Mouse (Mus musculus): ENCODE measurements around the gene 1700122O11Rik. TPM values are rescaled to one million over a fixed set of nuclear protein-coding genes. Genes with fewer than 3 reads are reported as not detected.
A peak's percentile ranks its signal among the peaks of the same experiment; 100 is the strongest.

1700122O11Rik gene
- polyA plus RNA-seq, 1 experiment from 2014 or later: not detected

DNA sequence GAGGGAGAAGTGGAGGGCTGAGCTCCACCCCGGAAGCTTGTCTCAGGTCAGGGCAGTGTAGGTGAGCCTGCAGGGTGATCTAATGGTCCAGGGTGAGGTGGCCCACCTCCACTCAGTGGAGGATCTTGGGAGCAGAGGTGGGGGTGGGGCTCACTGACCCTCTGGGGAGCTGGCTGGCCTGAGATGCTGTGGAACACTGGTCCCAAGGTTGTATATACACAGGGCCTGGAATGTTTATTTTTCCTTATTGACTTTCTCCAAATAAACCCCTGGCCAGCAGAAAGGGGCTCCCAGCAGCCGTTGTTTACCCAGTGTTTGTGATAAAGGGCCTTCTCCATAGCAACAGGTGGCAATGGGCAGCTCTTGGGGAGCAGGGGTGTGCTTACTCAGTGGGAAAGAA, 18.5 kb downstream of the 1700122O11Rik start:
- Histone ChIP-seq H3K9me3 (no peaks in the 10 kb centered on the region), H3K27ac (no peak overlapping the region), H3K36me3 (no peaks in the 10 kb centered on the region), H3K4me2 (replicated peaks) (no peak overlapping the region), H3K27me3 (replicated peaks) (0 out of 2 replicates have a peak, but pooled peaks cover 3% of the 10 kb centered on the region), H3K9ac (no peak overlapping the region), H3K4me3 (no peak overlapping the region), H3K4me1 (peaks cover 24% of the 10 kb centered on the region)
- WGBS: 35% methylated on average over 2 of the region's 2 CpGs
- no peak for ATAC-seq (ENCODE audit: low FRiP score, low read depth)

- Histone ChIP-seq H3K27ac (no peak overlapping the region), H3K9me3 (no peaks in the 10 kb centered on the region), H3K4me3 (no peak overlapping the region), H3K4me2 (replicated peaks) (no peak overlapping the region), H3K4me1 (peaks cover 11% of the 10 kb centered on the region), H3K36me3 (no peaks in the 10 kb centered on the region), H3K9ac (no peak overlapping the region), H3K27me3 (replicated peaks) (no peaks in the 10 kb centered on the region)
- ATAC-seq (ENCODE audit: low FRiP score, low read depth): no peak
- 86% methylated on average over 5 of the region's 5 CpGs for WGBS
Measured at GRCm38 (mm10) chr17:48016566-48016965, 21.5 kb downstream of the 1700122O11Rik start.

DNA sequence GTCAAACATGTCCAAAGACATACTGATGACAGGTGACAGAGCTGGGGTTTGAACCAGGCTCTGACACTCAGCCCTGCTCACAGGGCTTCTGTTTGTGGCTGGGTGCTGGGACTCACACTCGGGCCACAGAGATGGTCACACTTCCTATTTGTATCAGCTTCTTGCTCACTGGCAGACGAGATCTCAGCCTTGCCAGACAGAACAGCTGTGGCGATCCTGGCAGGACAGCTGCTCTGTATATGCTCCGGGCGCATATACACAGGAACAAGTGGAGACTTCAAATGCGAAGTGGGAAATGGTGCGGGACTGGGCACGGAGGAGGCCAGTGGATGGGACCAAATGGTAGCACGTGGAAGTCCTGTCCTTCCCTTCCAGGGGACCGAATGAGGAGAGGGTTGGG, 25.5 kb downstream of the 1700122O11Rik start:
- no peak overlapping the region for H3K4me3 ChIP-seq
- WGBS: 55% methylated on average over 10 of the region's 10 CpGs
- no peaks in the 10 kb centered on the region for H3K27me3 ChIP-seq (replicated peaks)
- no peak overlapping the region for H3K4me2 ChIP-seq (replicated peaks)
- H3K36me3 ChIP-seq: no peaks in the 10 kb centered on the region
- ATAC-seq (ENCODE audit: low FRiP score, low read depth): no peak
- H3K9me3 ChIP-seq: no peaks in the 10 kb centered on the region
- H3K4me1 ChIP-seq: peaks cover 16% of the 10 kb centered on the region
- H3K27ac ChIP-seq: no peak overlapping the region
- H3K9ac ChIP-seq: no peak overlapping the region

GRCm38 (mm10) chr17:48011105-48011504, 27.0 kb downstream of the 1700122O11Rik start:
- Histone ChIP-seq H3K4me1 (peaks cover 23% of the 10 kb centered on the region), H3K4me3 (no peak overlapping the region), H3K4me2 (replicated peaks) (no peak overlapping the region), H3K36me3 (no peaks in the 10 kb centered on the region), H3K9me3 (no peaks in the 10 kb centered on the region), H3K27me3 (replicated peaks) (no peaks in the 10 kb centered on the region), H3K9ac (no peak overlapping the region), H3K27ac (no peak overlapping the region)
- ATAC-seq (ENCODE audit: low FRiP score, low read depth): no peak
- 73% methylated on average over 12 of the region's 12 CpGs for WGBS

- peaks cover 23% of the 10 kb centered on the region for H3K4me1 ChIP-seq
- no peak overlapping the region for H3K4me2 ChIP-seq (replicated peaks)
- H3K9ac ChIP-seq: no peak overlapping the region
- no peak overlapping the region for H3K4me3 ChIP-seq
- H3K27me3 ChIP-seq (replicated peaks): no peaks in the 10 kb centered on the region
- H3K9me3 ChIP-seq: no peaks in the 10 kb centered on the region
- 79% methylated on average over 11 of the region's 11 CpGs for WGBS
- no peak for ATAC-seq (ENCODE audit: low FRiP score, low read depth)
- no peaks in the 10 kb centered on the region for H3K36me3 ChIP-seq
- no peak overlapping the region for H3K27ac ChIP-seq
Measured at GRCm38 (mm10) chr17:48010283-48010682, 27.8 kb downstream of the 1700122O11Rik start.

DNA sequence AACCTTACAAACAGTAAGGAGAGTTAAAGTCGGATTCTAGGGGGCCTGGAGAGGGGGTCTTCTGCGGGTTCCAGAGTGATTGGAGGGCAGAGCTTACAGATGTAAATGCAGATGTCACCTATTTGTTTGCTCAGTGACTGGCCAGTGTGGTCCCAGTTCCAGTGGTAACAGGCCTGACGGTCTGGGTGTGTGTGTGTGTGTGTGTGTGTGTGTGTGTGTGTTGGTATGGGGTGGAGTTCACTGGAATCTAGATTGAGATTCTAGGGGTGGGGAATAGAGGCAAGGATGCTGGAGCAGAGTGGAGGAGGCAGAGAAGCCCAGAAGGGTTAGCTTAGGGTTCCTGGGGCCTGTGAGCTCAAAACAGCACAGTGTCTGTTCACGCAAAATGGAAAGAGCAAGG, 32.3 kb downstream of the 1700122O11Rik start:
- Histone ChIP-seq H3K36me3 (no peaks in the 10 kb centered on the region), H3K27me3 (replicated peaks) (no peaks in the 10 kb centered on the region; the same call in 1 of the 2 replicates), H3K9me3 (no peaks in the 10 kb centered on the region), H3K4me2 (replicated peaks) (no peak overlapping the region), H3K4me3 (no peak overlapping the region), H3K9ac (no peak overlapping the region), H3K27ac (no peak overlapping the region), H3K4me1 (peaks cover 28% of the 10 kb centered on the region)
- ATAC-seq (ENCODE audit: low FRiP score, low read depth): no peak
- WGBS: 49% methylated on average over 4 of the region's 4 CpGs

DNA sequence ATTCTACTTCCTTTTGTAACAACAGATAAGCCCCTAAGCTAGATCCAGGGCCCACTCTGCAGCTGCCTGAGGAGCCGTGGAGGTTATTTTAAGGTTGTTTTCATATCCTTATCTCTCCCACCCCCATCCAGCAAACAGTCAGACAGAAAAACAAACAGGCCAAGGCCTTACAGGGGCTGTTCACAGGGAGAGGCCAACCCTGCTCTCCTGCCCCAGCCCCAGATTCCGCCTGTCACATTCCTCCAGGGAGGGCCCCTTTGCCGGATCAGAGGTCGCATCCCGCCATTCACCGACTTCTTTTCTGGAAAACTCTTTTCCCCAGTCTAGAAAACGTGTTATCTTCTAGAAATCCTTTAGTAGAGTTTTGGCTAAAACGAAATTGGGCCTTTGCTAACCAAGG, 33.0 kb downstream of the 1700122O11Rik start:
- Histone ChIP-seq H3K27ac (no peak overlapping the region), H3K36me3 (no peaks in the 10 kb centered on the region), H3K9me3 (no peaks in the 10 kb centered on the region), H3K27me3 (replicated peaks) (no peaks in the 10 kb centered on the region; the same call in 1 of the 2 replicates), H3K9ac (no peak overlapping the region), H3K4me1 (peaks cover 28% of the 10 kb centered on the region), H3K4me2 (replicated peaks) (no peak overlapping the region), H3K4me3 (no peak overlapping the region)
- no peak for ATAC-seq (ENCODE audit: low FRiP score, low read depth)
- WGBS: 32% methylated on average over 8 of the region's 8 CpGs

DNA sequence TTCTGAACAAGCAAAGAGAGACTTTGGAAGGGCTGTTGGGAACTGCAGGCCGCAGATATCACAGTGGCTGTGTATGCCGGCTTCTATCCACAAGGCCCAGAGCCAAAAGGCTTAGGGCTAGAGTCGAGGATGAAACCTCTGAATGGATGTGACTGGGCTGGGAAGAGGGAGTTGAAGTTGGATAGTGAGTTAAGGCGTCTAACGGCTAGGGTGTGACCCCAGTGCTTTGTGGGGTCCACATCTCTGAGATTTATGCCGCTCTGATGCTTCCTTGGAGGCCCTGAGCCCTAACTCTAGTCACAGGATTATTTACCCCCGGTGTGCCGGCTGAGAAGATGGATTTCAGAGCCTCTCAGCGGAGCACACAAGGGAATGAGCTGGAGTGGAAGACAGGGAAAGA, 33.5 kb downstream of the 1700122O11Rik start:
- H3K27ac ChIP-seq: no peak overlapping the region
- no peak for ATAC-seq (ENCODE audit: low FRiP score, low read depth)
- WGBS: 54% methylated on average over 9 of the region's 9 CpGs

DNA sequence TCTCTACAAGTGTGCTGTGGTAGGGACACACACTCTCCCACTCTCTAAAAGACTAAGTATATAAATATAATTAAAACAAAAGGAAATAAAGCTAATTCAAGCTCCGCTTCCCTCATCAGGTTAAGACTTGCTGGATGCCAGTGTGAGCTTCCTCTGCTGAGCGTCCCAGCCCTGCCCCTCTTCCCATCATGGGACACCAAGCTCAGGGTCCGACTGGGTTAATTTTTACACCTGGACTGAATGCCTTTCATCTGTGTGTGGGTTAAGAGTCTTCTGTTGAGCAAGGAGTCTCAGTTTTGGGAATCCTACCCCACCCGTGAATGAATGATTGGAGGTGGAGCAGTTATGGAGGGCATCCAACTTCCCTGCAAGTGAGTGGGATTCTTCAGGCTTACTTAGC, 35.6 kb downstream of the 1700122O11Rik start:
- Histone ChIP-seq H3K9ac (peak overlapping the region; percentile 21; the same call in 1 of the 2 replicates), H3K4me1 (peaks cover 28% of the 10 kb centered on the region), H3K4me2 (replicated peaks) (peak overlapping the region; percentile 58), H3K36me3 (no peaks in the 10 kb centered on the region), H3K9me3 (no peaks in the 10 kb centered on the region), H3K4me3 (no peak overlapping the region), H3K27ac (0 out of 2 replicates have a peak overlapping the region, but pooled peaks have one; percentile 20), H3K27me3 (replicated peaks) (peaks cover 4% of the 10 kb centered on the region)
- 65% methylated on average over 4 of the region's 4 CpGs for WGBS
- ATAC-seq (ENCODE audit: low FRiP score, low read depth): no peak

More for the DNA sequence above, 33.5 kb downstream of the 1700122O11Rik start:
- H3K4me1 ChIP-seq: peaks cover 32% of the 10 kb centered on the region
- H3K9me3 ChIP-seq: no peaks in the 10 kb centered on the region
- no peaks in the 10 kb centered on the region for H3K36me3 ChIP-seq
- H3K4me3 ChIP-seq: no peak overlapping the region
- no peak overlapping the region for H3K9ac ChIP-seq
- H3K4me2 ChIP-seq (replicated peaks): no peak overlapping the region
- H3K27me3 ChIP-seq (replicated peaks): peaks cover 3% of the 10 kb centered on the region

GRCm38 (mm10) chr17:48001586-48002361, 36.3 kb downstream of the 1700122O11Rik start:
- Histone ChIP-seq H3K36me3 (no peaks in the 10 kb centered on the region), H3K9ac (peak overlapping the region; percentile 21; the same call in 1 of the 2 replicates), H3K4me2 (replicated peaks) (peak overlapping the region; percentile 58), H3K4me1 (peaks cover 28% of the 10 kb centered on the region), H3K27me3 (replicated peaks) (peaks cover 4% of the 10 kb centered on the region), H3K27ac (0 out of 2 replicates have a peak overlapping the region, but pooled peaks have one; percentile 20), H3K9me3 (no peaks in the 10 kb centered on the region), H3K4me3 (peak overlapping the region; percentile 19)
- 7% methylated on average over 21 of the region's 21 CpGs for WGBS
- peak; percentile 81 for ATAC-seq (ENCODE audit: low FRiP score, low read depth)

GRCm38 (mm10) chr17:48001157-48001556, 36.9 kb downstream of the 1700122O11Rik start:
- Histone ChIP-seq H3K4me2 (replicated peaks) (peak overlapping the region; percentile 58), H3K4me1 (peaks cover 22% of the 10 kb centered on the region), H3K4me3 (no peak overlapping the region)

DNA sequence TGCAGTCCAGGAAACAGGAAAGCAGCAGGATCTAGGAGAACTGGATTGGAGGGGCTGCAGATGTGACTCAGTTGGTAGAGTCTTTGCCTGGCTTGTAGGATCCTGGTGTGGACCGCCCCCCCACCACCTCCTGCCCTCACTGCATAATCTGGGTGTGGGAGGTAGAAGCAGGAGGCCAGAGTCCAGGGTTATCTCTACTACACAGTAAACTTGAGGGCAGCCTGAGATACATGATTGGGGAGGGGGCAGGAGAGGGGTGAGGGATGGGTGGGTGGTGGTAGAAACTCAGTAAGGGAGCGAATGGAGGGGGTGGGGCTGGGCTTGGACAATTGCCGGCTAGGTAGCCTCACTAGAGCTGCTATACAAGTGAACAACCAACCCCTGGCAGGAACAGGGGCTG, 38.3 kb downstream of the 1700122O11Rik start:
- no peak for ATAC-seq (ENCODE audit: low FRiP score, low read depth)
- H3K9me3 ChIP-seq: no peaks in the 10 kb centered on the region
- no peak overlapping the region for H3K4me3 ChIP-seq
- H3K27me3 ChIP-seq (replicated peaks): peaks cover 4% of the 10 kb centered on the region
- no peak overlapping the region for H3K9ac ChIP-seq
- no peaks in the 10 kb centered on the region for H3K36me3 ChIP-seq
- no peak overlapping the region for H3K4me2 ChIP-seq (replicated peaks)
- H3K27ac ChIP-seq: no peak overlapping the region
- H3K4me1 ChIP-seq: peaks cover 17% of the 10 kb centered on the region
- 57% methylated on average over 3 of the region's 3 CpGs for WGBS

More at GRCm38 (mm10) chr17:48001157-48001556, 36.9 kb downstream of the 1700122O11Rik start:
- H3K9ac ChIP-seq: no peak overlapping the region
- H3K9me3 ChIP-seq: no peaks in the 10 kb centered on the region
- ATAC-seq (ENCODE audit: low FRiP score, low read depth): peak; percentile 46; the same call in 1 of the 2 replicates
- H3K27ac ChIP-seq: no peak overlapping the region
- peaks cover 4% of the 10 kb centered on the region for H3K27me3 ChIP-seq (replicated peaks)
- H3K36me3 ChIP-seq: no peaks in the 10 kb centered on the region
- WGBS: 40% methylated on average over 7 of the region's 7 CpGs

Measured in neural tube, embryonic 12.5 days (tissue).